Mouse (Mus musculus) megakaryocyte progenitor cell, adult 5-6 weeks (primary cell): ENCODE data around the gene Psmb7. TPM values are rescaled to one million over a fixed set of nuclear protein-coding genes. Genes with fewer than 3 reads are reported as not detected.

Experiments
- ATAC-seq: replicated peaks from 2 replicates; pipeline ENCODE4 v1.8.0; 2016; ENCODE audit warnings: mild to moderate bottlenecking, moderate TSS enrichment, inconsistent platforms; ENCODE audit not compliant: poor library complexity
- total RNA-seq, 2 experiments: library from RNA; stranded (forward) in 1 of 2; stranded (reverse) in 1 of 2; fragments of 157-497, 149-512 nt in 1 of 2; fragments of 200-1000 nt in 1 of 2; gene quantifications; 2 replicates each; pipeline versions ENCODE4 v1.2.3 to v1.2.4; 2015 to 2017

Gene Psmb7
- total RNA-seq, 2 experiments from 2014 or later, result 251 to 310 TPM

DNA sequence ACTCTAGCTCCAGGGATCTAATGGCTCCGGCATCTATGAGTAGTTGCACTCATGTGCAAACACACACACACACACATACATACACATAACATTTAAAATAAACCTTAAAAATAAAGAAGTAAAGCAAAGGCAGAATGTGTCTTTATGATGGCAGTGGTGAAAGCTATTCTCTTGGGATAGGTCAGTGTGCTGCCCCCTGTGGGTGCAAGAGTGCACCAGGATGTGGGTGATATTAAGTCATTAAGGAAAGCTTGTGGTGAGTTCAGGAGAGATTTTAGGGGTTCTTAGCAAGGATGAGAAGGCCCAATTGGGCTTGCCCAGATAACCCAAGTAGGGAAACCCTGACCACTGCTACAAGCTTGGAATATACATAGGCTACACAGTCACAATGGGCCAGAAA, 46.0 kb downstream of the Psmb7 start:
- ATAC-seq, result 0 out of 2 replicates have a peak, but pooled peaks have one; percentile 54

DNA sequence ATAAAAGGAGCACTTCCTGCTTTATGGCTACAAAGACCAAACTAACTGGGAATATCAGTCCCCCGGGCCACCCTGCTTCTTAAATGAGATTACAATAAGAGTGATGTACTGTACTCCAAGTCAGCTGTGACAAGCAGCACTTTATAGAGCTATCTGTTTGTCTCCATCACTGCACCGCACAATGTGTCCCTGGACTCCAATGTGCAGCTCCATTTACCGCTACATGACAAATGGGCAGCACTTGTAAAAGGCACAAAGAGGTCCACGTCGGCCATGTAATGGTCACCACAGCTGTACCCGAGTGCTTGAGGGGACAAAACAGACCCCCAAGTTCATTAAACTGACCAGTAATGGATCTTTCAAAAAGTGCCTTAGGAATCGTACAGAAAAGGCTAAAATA, 49.0 kb downstream of the Psmb7 start:
- no peak for ATAC-seq

DNA sequence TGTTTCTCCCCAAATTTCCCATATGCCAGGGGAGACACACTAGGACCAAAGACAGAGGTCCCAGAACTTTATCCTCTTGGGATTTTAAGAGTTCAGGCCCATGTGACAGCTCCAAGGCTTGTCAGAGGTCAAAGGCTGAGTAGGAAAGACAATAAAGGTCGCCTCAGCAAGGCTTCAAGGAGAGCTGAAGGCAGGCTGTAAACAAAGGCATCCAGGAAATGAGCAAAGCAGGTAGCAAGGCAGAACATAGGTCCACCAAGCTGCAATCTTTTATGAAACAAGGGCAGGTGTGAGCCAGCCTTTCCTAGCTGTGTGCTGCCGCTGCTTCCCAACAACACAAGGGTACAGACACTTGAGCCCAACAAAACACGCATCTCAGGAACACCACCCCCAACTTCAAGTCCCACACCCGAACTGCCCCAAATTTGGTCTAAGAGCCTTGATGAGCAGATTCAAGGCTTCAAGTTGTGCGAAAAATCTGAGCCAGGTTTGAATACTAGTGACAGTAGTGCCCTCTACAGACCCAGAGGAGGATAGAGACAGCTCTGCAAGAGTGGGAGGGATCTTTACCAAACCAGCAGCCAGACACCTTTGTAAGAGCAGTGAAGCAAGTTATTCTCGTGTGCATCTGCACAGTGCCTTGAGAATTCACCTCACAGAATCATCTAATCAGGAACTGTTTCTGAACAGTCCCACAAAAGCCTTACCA, 52.0 kb downstream of the Psmb7 start:
- peak; percentile 54; the same call in 1 of the 2 replicates for ATAC-seq

DNA sequence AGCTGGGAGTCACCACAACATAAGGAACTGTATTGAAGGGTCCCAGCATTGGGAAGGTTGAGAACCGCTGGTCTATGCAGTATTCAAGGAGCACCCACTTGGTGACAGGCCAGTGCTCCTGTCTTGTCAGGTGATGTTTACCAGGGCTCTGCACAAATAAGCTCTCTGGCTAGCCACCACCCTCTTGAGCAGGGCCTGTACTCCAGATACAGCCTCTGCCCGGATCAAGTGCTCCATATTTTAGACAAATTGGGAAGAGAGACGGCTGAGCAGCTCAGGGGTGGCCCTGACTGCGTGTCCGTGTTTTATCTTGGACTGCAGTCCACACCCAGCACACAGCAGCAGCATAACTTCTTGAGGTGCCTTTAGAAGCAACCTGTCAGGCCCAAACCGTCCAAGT, 57.2 kb downstream of the Psmb7 start:
- ATAC-seq, result no peak

DNA sequence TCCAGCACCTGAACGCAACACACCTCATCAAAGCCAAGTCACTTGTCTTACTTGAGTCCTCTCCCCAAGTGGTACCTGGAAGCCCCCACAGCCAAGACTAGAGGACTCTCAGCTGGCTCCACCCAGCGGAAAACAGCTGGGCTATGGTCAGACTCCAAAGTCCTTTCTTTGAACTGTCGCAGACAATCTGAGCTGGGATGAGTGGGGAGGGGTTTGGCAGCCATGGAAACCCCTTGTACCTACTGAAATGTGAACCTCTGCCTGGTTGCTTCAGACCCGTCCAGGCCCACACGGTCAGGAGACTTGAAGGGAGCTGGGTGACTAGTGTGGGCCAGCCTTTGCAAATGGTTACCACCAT, 58.5 kb downstream of the Psmb7 start:
- no peak for ATAC-seq

DNA sequence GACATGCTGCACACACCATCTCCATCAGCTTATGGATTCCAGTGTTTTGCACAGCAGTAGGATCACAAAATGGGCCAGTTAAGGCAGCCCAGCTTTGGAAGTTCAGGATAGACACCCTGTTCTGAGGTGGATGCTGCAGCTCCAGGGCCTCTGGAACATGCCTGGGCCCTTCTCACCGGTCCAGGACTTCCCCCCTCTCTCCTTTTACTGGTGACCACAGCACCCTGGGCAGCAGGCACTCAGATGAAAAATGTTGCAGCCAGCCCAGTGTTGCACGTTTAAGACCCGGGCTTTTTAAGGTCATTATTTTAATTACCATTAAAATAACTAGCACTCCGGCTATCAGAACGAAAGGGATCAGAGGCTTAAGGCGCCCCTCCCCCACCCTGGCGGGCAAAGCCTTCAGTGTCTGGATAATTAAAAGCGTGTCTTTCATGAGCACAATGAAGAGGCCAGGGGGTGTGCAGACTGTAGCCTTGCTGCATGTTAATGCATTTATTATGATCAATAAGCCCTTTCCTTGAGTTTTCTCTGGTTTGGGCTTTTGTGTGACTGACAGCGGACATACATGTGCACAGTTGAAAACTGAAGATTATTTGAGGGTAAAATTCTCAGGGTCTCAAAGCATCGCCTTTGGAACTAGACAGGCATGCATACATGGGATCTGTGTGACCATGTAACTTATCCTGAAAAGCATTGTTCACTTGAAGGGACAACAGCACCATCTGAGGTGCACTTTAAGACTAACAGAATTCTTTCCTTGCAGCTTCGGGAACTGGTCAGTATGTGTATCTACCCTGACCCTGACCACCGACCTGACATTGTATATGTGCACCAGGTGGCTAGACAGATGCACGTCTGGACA, 59.1 kb downstream of the Psmb7 start:
- no peak for ATAC-seq

DNA sequence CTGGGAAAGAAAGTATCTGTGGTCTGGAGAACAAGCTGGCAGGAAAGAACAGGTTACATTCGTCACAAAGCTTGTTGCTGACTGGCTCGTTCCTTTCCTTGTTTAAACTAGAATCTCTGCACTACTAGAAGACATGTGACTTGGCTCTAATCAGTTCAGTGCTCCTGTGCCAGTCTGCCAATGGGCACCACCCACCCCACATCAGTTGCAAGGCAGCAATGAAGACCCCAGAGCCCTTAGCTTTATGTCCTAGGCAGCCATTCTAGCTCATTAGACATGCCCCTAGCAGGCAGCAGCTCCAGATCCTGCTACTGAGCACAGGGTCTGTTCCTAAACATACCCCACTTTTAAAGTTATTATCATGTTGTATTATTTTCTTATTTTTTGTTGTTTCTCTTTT, 59.9 kb downstream of the Psmb7 start:
- no peak for ATAC-seq

DNA sequence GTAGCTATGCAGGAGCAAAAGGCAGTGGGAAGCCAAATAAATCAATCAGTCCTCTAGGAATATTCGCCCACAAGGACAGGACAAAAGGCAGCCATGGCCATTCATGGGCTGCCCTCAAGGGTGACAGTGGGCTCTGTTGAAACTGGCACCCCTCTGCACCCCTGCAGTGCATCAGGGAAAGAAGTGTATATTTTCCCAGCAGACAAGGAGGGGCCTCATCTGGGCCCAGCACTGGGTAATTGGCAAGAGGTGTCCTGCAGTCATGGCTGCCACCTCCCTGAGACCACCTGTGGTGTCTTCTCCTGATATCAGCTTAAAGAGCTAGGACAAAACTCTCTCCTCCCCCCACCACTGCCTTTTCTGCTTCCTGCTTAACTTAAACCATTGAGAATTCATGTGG, 64.4 kb downstream of the Psmb7 start:
- ATAC-seq, result no peak

DNA sequence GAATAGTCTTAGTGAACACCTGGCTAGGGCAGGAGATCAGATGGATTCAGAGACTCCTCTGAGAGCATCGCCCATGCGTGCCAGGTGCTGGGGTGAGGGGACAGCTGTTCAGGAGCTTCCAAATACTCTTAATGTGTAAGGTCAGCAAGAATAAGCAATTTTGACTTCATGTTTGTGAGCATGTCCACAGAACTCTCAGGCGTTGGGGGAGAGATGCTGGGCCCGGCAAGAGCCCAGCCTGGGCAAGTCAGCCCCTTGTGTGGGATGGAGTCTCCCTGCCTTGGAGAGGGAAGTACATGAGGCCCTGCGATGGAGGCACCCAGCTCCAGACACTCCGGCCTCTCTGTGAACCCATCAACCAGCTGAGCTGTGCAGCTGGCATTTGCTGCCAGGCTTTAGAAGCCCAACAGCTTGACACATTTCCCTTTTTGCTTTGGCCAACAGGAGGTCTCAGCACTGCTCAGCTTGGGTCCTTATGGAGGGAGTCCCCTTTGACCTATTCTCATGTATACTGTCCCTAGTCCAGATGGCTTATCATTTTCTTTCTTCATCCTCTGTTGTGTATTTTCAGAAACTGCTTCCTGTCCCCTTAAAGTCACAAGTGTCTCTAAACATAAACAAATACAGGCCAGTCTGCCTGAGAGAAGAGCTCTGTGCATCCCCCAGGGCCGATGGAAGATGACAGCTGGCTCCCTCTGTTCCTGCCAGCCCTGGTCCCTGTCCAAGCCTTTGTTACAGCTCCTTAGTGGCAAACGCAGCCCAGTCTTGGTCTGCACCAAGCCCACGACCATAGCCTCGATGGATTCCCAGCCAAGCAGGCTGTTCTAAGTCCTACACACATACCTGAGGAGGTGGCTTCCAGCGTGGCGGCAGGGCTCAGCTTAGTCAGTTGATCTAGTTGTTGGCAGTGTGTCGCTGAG, 65.0 kb downstream of the Psmb7 start:
- ATAC-seq, result no peak

DNA sequence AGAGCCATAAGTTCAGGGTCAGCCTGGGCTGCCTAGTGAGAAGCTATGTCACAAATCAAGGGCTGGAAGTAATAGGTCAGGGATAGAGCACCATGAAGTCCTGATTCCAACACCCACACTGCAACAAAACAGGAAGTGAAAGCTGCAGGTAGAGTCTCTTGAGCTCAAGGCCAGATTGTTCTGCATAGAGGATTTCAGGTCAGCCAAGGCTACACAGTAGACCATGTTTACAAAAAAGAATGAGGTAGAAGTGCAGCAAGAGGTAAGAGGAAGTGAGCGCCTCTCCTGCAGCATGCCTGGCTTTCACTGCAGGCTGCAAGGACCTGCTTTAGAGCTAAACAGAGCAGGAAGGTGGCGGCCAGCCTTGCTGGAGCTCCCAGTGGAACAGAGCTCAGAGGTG, 69.2 kb downstream of the Psmb7 start:
- no peak; the same call in 1 of the 2 replicates for ATAC-seq

DNA sequence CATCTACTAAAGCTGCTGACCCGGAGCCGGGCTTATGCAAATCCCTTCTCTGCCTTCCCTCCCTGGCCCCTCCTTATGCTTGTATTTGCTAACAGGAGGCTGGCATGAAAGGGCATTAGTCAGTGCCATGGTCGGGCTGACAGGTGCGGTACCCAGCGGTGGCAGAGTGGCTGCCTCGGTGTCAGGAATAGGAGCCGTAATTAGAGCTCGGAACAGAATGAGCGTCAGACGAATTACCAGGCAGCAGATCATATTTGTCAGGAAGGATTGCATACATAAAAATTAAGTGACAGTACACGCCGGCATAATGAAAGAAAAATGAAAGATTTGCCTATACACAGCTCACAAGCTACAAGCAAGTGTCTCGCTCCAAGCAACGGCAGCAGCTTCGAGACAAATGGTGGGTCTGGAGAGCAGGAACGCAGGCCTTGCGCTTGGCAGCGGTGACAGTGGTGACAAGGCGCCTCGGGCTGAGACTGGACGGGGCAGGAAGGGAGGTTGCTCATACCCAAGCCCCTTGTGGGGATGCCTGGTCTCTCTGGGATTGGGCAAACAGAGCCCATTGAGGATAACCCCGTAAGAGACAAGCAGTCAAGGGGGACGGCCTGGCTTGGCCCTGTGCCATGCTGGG, 71.8 kb downstream of the Psmb7 start:
- ATAC-seq, result no peak

DNA sequence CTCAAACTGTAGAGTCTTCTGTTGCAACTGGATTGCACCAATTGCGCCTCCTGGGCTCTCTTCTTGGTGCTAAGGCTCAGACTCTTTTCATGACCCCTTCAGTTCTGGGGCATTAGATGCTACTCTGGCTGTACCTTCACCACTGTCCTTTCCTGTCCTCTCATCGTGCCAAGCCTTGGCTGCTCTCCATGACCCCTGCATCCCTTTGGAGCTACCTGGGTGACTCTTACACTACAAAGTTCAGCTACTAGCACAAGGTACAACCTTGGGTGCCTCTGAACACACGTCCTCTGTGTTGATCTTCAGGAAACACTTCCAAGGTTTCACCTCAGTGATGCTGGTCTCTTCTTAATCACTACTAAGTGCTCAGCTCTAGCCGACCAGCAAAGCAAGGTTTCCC, 81.3 kb downstream of the Psmb7 start:
- no peak for ATAC-seq

DNA sequence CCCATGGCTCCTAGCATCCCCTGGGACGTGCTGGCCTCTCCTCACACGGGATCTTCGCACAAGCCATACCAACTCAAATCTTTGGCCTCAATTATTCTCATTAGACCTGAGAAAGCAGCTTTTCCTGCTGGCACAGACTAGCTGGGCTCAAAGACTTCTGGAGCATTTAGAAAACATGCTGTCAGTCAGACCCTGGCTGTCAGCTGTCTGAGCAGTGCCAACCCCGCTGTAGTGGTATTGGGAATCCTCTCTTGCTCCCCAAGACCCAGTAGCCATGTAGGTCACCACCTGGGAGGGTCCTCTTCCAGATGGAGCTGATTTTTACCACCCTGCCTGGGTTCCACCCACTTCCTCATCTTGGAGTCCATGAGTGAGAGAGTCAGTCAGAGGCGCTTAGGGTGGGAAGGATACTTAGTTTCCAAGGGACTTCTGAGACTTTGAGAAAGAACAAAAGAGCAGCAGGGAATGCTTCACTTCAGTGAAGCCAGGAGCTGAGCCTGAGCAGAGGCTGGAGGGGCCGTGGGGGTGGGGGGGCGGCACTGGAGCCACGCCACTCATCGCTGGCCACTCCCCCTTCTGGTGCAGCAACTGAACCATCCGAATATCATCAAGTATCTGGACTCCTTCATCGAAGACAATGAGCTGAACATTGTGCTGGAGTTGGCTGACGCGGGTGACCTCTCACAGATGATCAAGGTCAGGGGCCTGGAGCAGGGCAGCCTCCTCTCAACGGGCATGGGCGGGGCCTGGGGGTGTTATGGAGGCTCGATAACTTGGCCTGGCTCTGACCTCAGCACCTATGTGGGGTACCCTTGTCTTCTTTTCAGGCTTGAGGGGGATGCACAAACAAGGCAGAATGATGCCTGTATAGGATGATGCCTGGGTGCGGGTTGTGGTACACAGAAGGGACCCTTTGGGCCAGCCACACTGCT, 83.3 kb downstream of the Psmb7 start:
- ATAC-seq, result no peak

DNA sequence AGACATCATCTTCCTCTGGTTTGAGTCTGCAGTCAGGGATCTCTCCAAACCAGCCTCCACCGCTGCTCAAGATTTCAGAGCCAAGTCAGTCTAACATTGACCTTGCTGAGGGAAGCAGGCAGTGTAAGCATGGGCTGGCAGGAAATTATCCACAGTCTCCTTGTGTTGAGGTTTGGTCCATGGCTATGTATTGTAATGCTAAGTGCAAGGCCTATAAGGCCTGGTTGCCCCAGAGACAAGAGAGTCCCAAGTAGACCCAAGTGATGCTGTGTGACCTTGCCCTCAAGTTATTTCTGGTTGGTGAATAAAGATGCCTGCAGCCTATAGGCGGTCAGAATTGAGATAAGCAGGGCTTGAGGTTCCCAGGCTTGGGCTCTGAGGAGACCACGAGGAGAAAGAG, 87.2 kb downstream of the Psmb7 start:
- no peak for ATAC-seq

DNA sequence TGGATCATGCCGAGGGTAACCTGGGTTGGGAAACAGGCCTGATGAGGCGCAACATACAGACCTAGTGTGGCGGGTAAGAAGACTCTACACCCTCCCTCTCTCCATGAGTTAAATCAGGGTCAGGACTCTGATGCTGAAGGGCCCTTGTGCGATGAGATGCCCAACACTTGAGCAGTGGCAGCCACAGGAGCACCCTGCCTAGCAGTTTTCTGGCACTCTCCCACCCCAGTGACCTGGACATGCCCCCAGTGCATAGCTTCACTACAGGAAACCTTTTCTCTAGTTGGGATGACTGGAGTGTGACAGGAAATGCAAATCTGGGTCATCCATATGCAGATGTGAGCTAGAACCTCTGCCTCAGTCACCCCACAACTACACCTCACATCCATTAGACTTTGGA, 88.2 kb downstream of the Psmb7 start:
- ATAC-seq, result no peak

DNA sequence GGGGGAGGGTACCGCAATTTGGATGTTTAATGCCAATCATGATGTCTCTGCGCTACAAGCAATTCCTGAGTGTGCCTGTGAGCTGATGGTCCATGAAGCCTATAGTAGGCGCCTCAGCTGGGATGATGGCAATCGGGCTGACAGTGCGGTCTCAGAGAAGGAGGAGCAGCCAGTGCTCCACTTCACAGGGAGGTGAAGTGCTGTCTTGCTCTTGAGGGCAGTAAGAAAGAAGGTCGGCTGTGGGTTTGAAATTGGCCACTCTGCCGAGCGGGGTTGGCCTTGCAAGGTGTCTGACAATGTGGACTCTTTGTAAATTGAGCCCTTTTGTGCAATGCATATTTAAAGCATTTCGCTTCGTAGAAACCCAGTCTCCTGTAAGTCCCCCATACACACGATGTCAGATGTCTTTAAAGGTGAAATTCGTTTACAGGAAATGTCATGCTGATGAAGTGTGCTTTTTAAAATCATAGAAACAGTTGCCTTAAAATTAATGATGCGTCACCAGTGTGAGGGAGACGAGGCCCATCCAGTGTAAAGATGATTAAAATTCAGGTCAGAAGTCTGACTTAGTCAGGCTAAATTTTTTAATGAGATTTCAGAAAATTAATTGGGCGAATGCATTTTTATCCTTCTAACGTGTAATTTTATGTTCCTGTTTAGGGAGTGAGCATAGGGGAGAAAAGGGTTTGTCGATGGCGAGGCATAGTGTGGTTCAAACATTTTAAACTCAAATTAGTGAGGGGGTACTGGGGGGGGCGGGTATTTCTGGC, 89.5 kb downstream of the Psmb7 start:
- no peak for ATAC-seq

DNA sequence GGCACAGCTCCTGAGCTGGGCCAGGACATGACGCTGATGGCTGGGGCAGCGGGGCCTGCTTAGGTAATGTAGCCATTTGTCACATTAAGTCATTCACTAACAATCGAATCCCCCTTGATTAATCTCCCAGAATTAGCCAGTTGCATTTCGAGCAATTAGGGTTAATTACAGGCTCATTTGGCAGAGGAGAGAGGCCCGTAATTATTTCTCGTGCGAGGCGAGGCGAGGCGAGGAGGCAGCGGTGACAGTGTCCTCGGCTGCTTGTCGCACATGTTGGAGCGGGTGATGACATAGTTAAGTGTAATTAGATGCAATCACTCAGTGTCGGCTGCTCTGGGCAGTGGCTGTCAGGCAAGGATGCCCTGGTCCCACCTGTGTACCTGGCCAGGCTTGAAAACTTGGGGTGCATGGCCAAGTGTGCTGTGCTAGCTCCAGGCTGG, 91.9 kb downstream of the Psmb7 start:
- ATAC-seq, result no peak

DNA sequence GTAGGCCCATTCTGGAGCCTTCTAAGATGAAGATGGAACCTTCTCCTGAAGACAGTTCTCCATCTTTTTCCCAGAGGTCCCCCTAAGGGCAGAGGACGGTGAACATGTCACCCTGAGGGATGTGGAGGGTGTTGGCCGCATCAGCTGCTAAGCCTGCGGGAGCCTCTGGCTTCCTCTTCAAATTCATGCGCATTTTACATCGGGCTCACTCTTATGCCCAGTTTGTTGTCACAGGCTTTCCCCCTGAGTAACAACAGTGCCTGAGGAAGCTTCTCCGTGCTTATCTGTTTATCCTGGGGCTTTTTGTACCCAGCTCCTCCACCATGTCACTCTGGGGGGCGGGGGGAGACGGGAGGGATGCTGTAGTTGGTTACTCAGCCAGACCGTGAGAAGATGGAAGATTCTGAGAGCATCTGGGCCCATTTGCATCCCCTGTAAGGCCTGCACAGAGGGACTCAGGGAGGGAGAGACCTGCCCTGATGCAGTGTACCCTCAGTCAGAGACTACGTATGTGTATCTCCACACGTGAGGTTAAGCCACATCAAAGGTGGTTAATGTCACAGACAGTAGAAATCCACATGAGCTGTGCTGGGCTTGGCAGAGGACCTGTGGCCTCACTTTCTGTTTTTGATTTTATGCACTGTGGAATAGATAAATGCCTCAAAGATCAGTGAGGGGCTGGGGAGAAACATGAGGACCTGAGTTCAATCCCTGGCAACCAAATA, 95.9 kb downstream of the Psmb7 start:
- no peak for ATAC-seq
